Mouse (Mus musculus): Measurements from ENCODE around the gene Nrde2. TPM values are rescaled to one million over a fixed set of nuclear protein-coding genes. Genes with fewer than 3 reads are reported as not detected.

Gene Nrde2
- 12.0 and 14.0 TPM in 2 replicates for polyA plus RNA-seq (2014; fragmentation: Nextera tagmentation; extraction: Ambion mirVana)

- H3K4me2 ChIP-seq (replicated peaks) = peak within 1 kb of the TSS; percentile 82
- no peaks in the 10 kb centered on the region for H3K9me3 ChIP-seq (ENCODE audit: control insufficient read depth, low read length)
- peak; percentile 88 for DNase-seq (ENCODE audit: low spot score)
- ATAC-seq (ENCODE audit: low FRiP score) = peak; percentile 99
- peaks cover 5% of the 10 kb centered on the region; the same call in 1 of the 2 replicates for H3K4me1 ChIP-seq (replicated peaks; ENCODE audit: control insufficient read depth, insufficient read depth, low read length)
- peak within 1 kb of the TSS; percentile 67 for H3K27ac ChIP-seq
- H3K36me3 ChIP-seq (replicated peaks; ENCODE audit: control insufficient read depth, insufficient read depth) = no peaks in the 10 kb centered on the region
- peak within 1 kb of the TSS; percentile 49 for H3K4me3 ChIP-seq (replicated peaks; ENCODE audit: low read length)
- WGBS = under 1% methylated on average over 26 of the region's 26 CpGs
- H3K9ac ChIP-seq = peak within 1 kb of the TSS; percentile 67
- H3K27me3 ChIP-seq (ENCODE audit: control insufficient read depth, insufficient read depth, low read length) = no peaks in the 10 kb centered on the region
Observed at GRCm38 (mm10) chr12:100159261-100159975, at the start of gene Nrde2. Gene Nrde2, minus strand, starts transcription at chr12:100159653.

DNA sequence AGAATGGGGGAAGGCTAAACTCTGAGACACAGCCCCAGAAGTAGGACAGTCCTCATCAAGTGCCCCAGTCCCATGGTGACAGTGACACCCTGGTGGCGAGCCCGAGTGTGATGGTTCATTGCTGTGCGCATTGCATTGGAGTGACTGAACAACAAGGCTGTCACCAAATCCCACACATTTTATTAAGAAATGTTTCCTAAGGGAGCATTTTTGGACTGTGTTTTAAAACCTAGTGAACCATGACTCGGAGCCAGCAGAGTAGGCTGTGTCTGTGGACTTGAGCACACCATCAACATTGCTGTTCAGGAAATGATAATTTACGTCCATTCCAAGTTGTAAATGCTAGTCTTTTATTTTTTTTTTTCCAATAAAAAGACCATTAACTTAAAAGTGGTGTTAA lies 47.5 kb upstream of the Nrde2 start:
- peaks cover 88% of the 10 kb centered on the region for H3K36me3 ChIP-seq (replicated peaks; ENCODE audit: control insufficient read depth, insufficient read depth)
- no peaks in the 10 kb centered on the region for H3K9me3 ChIP-seq (ENCODE audit: control insufficient read depth, low read length)
- ATAC-seq (ENCODE audit: low FRiP score) (no peak), DNase-seq (ENCODE audit: low spot score) (no peak)
- no peak overlapping the region for H3K4me2 ChIP-seq (replicated peaks)
- no peak overlapping the region for H3K4me3 ChIP-seq (replicated peaks; ENCODE audit: low read length)
- no peak overlapping the region for H3K9ac ChIP-seq
- no peak overlapping the region for H3K27ac ChIP-seq
- H3K4me1 ChIP-seq (replicated peaks; ENCODE audit: control insufficient read depth, insufficient read depth, low read length) = peaks cover 18% of the 10 kb centered on the region
- no peaks in the 10 kb centered on the region for H3K27me3 ChIP-seq (ENCODE audit: control insufficient read depth, insufficient read depth, low read length)
- 86% methylated on average over 5 of the region's 5 CpGs for WGBS

- H3K9me3 ChIP-seq (ENCODE audit: control insufficient read depth, low read length) = no peaks in the 10 kb centered on the region
- peaks cover 88% of the 10 kb centered on the region for H3K36me3 ChIP-seq (replicated peaks; ENCODE audit: control insufficient read depth, insufficient read depth)
- H3K27me3 ChIP-seq (ENCODE audit: control insufficient read depth, insufficient read depth, low read length) = no peaks in the 10 kb centered on the region
- no peak overlapping the region for H3K9ac ChIP-seq
- DNase-seq (ENCODE audit: low spot score) (no peak), ATAC-seq (ENCODE audit: low FRiP score) (no peak)
- no peak overlapping the region for H3K4me3 ChIP-seq (replicated peaks; ENCODE audit: low read length)
- H3K4me1 ChIP-seq (replicated peaks; ENCODE audit: control insufficient read depth, insufficient read depth, low read length) = peaks cover 18% of the 10 kb centered on the region
- no peak overlapping the region for H3K4me2 ChIP-seq (replicated peaks)
- WGBS = 88% methylated on average over 3 of the region's 3 CpGs
- H3K27ac ChIP-seq = no peak overlapping the region
Observed at GRCm38 (mm10) chr12:100206521-100206920, 47.1 kb upstream of the Nrde2 start.

GRCm38 (mm10) chr12:100205156-100205555 lies 45.7 kb upstream of the Nrde2 start:
- Histone ChIP-seq H3K9ac (no peak overlapping the region), H3K27me3 (ENCODE audit: control insufficient read depth, insufficient read depth, low read length) (no peaks in the 10 kb centered on the region), H3K9me3 (ENCODE audit: control insufficient read depth, low read length) (no peaks in the 10 kb centered on the region), H3K4me1 (replicated peaks; ENCODE audit: control insufficient read depth, insufficient read depth, low read length) (peaks cover 21% of the 10 kb centered on the region), H3K4me2 (replicated peaks) (no peak overlapping the region), H3K27ac (no peak overlapping the region), H3K36me3 (replicated peaks; ENCODE audit: control insufficient read depth, insufficient read depth) (peaks cover 80% of the 10 kb centered on the region), H3K4me3 (replicated peaks; ENCODE audit: low read length) (no peak overlapping the region)
- WGBS = 95% methylated on average over 8 of the region's 8 CpGs
- ATAC-seq (ENCODE audit: low FRiP score) (no peak), DNase-seq (ENCODE audit: low spot score) (no peak)

DNA sequence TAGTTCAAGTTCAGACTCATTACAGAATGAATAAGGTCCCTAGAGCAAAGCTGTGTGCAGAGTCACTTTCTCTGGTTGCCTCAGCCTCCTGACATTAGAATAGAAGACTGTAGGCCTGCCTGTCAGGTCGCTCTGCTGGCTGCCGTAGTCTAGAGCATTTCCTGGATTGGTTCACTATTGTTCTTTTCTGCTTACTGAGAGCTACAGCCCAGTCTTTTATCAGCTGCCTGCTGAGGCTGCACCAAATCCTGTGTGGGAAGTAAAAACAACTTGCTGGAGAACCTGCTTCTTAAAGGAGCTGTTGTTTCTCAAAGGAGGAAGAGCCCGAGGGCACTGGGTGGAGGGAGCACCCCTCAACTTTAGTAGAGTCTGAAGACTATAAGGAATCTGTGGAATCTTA lies 44.3 kb upstream of the Nrde2 start:
- 72% methylated on average over 3 of the region's 3 CpGs for WGBS
- Histone ChIP-seq H3K27ac (peak overlapping the region; percentile 26; the same call in 1 of the 2 replicates), H3K36me3 (replicated peaks; ENCODE audit: control insufficient read depth, insufficient read depth) (peaks cover 66% of the 10 kb centered on the region), H3K9ac (no peak overlapping the region), H3K9me3 (ENCODE audit: control insufficient read depth, low read length) (no peaks in the 10 kb centered on the region), H3K4me2 (replicated peaks) (no peak overlapping the region), H3K27me3 (ENCODE audit: control insufficient read depth, insufficient read depth, low read length) (no peaks in the 10 kb centered on the region), H3K4me1 (replicated peaks; ENCODE audit: control insufficient read depth, insufficient read depth, low read length) (peaks cover 21% of the 10 kb centered on the region), H3K4me3 (replicated peaks; ENCODE audit: low read length) (no peak overlapping the region)
- DNase-seq (ENCODE audit: low spot score) (no peak), ATAC-seq (ENCODE audit: low FRiP score) (no peak)

- H3K9me3 ChIP-seq (ENCODE audit: control insufficient read depth, low read length) = no peaks in the 10 kb centered on the region
- H3K4me1 ChIP-seq (replicated peaks; ENCODE audit: control insufficient read depth, insufficient read depth, low read length) = peaks cover 21% of the 10 kb centered on the region
- DNase-seq (ENCODE audit: low spot score) (peak; percentile 99), ATAC-seq (ENCODE audit: low FRiP score) (peak; percentile 52)
- peak overlapping the region; percentile 96 for H3K4me3 ChIP-seq (replicated peaks; ENCODE audit: low read length)
- WGBS = 1% methylated on average over 13 of the region's 13 CpGs
- H3K27me3 ChIP-seq (ENCODE audit: control insufficient read depth, insufficient read depth, low read length) = no peaks in the 10 kb centered on the region
- H3K36me3 ChIP-seq (replicated peaks; ENCODE audit: control insufficient read depth, insufficient read depth) = peaks cover 47% of the 10 kb centered on the region
- peak overlapping the region; percentile 98 for H3K4me2 ChIP-seq (replicated peaks)
- H3K9ac ChIP-seq = peak overlapping the region; percentile 98
- H3K27ac ChIP-seq = peak overlapping the region; percentile 32; the same call in 1 of the 2 replicates
Observed at GRCm38 (mm10) chr12:100201838-100202237, 42.4 kb upstream of the Nrde2 start.

DNA sequence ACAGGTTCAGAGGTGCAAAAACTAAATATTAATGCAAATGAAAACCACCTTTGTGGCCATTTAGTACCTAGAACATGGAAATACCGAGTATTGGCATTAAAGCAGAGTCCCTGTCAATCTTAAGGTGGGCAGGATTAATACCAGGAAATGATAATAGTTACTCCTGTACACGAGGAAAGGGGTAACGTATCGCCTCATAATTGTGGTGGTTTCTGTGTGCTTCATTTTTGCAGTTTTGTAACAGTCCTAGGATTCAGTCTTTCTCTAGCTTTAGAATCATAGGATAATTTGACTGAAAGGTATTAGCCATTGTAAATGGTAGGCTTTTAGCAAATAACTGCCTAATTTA lies 41.9 kb upstream of the Nrde2 start:
- H3K36me3 ChIP-seq (replicated peaks; ENCODE audit: control insufficient read depth, insufficient read depth) = peaks cover 42% of the 10 kb centered on the region
- no peaks in the 10 kb centered on the region for H3K27me3 ChIP-seq (ENCODE audit: control insufficient read depth, insufficient read depth, low read length)
- H3K4me3 ChIP-seq (replicated peaks; ENCODE audit: low read length) = peak overlapping the region; percentile 96
- ATAC-seq (ENCODE audit: low FRiP score) (no peak), DNase-seq (ENCODE audit: low spot score) (no peak)
- H3K9ac ChIP-seq = peak overlapping the region; percentile 98
- H3K4me2 ChIP-seq (replicated peaks) = peak overlapping the region; percentile 98
- H3K27ac ChIP-seq = peak overlapping the region; percentile 89; the same call in 1 of the 2 replicates
- H3K4me1 ChIP-seq (replicated peaks; ENCODE audit: control insufficient read depth, insufficient read depth, low read length) = peaks cover 21% of the 10 kb centered on the region
- 30% methylated on average over 4 of the region's 4 CpGs for WGBS
- no peaks in the 10 kb centered on the region for H3K9me3 ChIP-seq (ENCODE audit: control insufficient read depth, low read length)

- Histone ChIP-seq H3K9me3 (ENCODE audit: control insufficient read depth, low read length) (no peaks in the 10 kb centered on the region), H3K27ac (peak overlapping the region; percentile 89), H3K36me3 (replicated peaks; ENCODE audit: control insufficient read depth, insufficient read depth) (peaks cover 36% of the 10 kb centered on the region), H3K27me3 (ENCODE audit: control insufficient read depth, insufficient read depth, low read length) (no peaks in the 10 kb centered on the region), H3K4me1 (replicated peaks; ENCODE audit: control insufficient read depth, insufficient read depth, low read length) (peaks cover 21% of the 10 kb centered on the region), H3K9ac (peak overlapping the region; percentile 98), H3K4me3 (replicated peaks; ENCODE audit: low read length) (peak overlapping the region; percentile 96), H3K4me2 (replicated peaks) (peak overlapping the region; percentile 98)
- no peak for DNase-seq (ENCODE audit: low spot score)
- 5% methylated on average over 28 of the region's 29 CpGs for WGBS
- peak; percentile 38 for ATAC-seq (ENCODE audit: low FRiP score)
Observed at GRCm38 (mm10) chr12:100200645-100201362, 41.4 kb upstream of the Nrde2 start.

DNA sequence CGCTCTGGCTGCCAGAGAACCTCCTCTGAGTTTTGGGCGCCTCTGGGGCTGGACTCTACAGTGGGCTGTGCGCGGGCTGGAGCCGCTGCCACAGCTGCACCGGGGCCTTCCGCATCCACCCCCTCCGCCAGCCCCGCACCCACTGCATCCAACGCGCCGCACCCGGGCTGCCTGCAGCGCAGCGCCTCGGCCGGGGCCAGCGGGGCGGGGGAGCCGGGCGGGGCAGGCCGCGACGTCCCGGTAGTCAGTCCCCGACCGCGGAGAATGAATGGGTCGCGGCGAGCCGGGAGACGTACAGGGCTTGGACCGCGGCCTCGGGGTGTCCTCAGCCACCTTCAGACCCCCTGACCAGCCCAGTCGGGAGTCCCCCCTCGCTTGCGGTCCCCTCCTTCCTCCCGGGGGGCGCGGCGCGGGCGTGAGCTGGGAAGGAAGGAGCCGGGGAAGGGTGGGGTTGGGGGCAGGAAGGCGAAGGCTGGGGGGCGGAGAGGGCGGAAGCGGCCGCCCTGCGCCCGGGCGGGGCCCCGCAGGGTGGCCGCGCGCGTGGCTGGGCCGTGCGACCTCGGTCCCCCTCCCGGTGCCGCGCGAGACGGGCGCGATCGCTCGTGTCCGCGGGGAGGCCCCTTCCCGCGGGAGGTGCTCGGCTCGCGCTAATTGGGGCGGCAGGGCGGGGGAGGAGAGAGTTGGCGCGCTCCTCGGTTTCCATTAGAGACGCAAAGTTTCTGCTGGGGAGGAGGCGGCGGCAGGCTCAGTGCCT lies 40.6 kb upstream of the Nrde2 start:
- Histone ChIP-seq H3K27ac (peak overlapping the region; percentile 89), H3K36me3 (replicated peaks; ENCODE audit: control insufficient read depth, insufficient read depth) (peaks cover 29% of the 10 kb centered on the region), H3K27me3 (ENCODE audit: control insufficient read depth, insufficient read depth, low read length) (no peaks in the 10 kb centered on the region), H3K4me3 (replicated peaks; ENCODE audit: low read length) (peak overlapping the region; percentile 96), H3K9me3 (ENCODE audit: control insufficient read depth, low read length) (no peaks in the 10 kb centered on the region), H3K4me2 (replicated peaks) (peak overlapping the region; percentile 98), H3K9ac (peak overlapping the region; percentile 98), H3K4me1 (replicated peaks; ENCODE audit: control insufficient read depth, insufficient read depth, low read length) (peaks cover 21% of the 10 kb centered on the region)
- DNase-seq (ENCODE audit: low spot score) (peak; percentile 52), ATAC-seq (ENCODE audit: low FRiP score) (peak; percentile 69)
- WGBS = under 1% methylated on average over 62 of the region's 86 CpGs

Measured in hindbrain, embryonic 14.5 days (tissue).